Mouse (Mus musculus): Measurements from ENCODE around the gene Bpgm.

The Bpgm gene

DNA sequence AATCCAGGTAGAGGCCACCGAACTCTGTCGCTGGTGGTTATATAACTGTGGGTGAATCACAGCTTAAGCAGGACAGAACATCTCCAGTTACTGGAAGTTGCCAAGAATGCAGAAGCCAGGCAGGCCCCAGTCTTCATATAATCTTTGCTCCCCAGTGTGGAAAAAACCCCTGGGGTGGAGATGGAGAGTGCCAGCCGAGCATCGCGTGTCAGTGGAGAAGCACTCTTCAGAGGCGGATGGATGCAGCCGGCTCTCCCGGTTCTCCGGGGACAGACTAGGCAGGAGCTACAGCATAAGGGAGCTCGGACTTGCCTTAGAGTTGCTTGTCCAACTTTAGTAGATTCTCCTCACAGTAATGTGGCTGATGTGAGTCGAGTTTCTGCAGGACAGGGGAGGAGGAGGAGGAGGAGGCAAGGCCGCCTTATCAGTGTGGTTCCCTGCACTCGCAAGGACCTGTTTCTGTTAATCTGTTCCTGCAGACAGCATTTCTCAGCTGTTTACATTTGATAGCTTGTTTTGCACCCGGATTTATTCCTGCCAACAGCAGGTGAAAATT is 10.1 kb downstream of the Bpgm start:
- DNase-seq = no peak

- DNase-seq = no peak
These were observed 17.5 kb downstream of the Bpgm start for GRCm38 (mm10) chr6:34493327-34494095.

DNA sequence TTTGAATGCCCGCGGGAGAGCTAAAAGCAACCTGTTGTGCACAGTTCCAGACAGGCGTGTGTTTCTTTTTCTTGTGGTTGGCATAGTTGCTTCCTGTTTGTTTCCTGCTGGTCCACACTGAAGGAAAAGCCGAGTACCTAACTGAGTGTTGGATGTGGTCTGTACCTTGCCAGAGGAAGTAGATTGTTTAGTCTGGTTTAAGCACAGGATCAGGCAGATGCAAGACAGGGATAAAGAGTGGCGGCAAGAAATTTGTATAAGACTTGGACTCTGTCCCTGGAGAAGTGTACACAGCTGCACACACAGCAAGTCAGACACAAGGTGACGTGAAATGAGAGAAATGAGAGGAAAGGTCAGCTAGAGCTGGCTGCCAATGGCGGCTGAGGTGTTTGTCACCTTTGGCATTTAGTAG is 19.1 kb downstream of the Bpgm start:
- no peak for DNase-seq

GRCm38 (mm10) chr6:34497991-34498625 is 22.1 kb downstream of the Bpgm start:
- DNase-seq = no peak

DNA sequence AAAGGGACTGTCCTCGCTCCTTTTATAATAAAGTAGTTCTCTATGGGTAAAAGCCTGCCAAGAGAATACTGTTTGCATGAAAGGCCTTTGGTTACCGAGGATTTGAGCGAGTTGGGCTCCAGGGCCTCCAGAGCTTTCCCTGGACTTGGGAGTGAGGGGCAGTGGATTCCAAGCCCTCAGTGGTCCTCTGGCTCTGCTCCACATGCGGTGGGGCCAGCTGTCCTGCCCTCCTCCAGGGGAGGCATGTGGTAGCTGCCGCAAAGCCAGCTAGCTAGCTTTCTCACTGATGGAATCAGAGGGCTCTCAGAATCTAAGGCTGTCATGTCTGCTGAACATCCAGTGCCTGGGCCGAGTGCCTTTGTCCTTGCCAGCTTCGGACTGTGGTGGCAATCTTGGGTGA is 26.3 kb downstream of the Bpgm start:
- peak; percentile 51 to 68 for DNase-seq

GRCm38 (mm10) chr6:34505957-34506356 is 29.9 kb downstream of the Bpgm start:
- no peak for DNase-seq

GRCm38 (mm10) chr6:34507581-34507980 is 31.6 kb downstream of the Bpgm start:
- no peak for DNase-seq

- no peak for DNase-seq
These were observed 32.0 kb downstream of the Bpgm start for GRCm38 (mm10) chr6:34508016-34508415.

- DNase-seq = no peak
These were observed 34.3 kb downstream of the Bpgm start for GRCm38 (mm10) chr6:34510277-34510676.

- DNase-seq = peak; percentile 42 to 69
These were observed 35.4 kb downstream of the Bpgm start for GRCm38 (mm10) chr6:34511410-34511809.

GRCm38 (mm10) chr6:34512741-34513140 is 36.7 kb downstream of the Bpgm start:
- DNase-seq = no peak

GRCm38 (mm10) chr6:34514655-34515054 is 38.6 kb downstream of the Bpgm start:
- DNase-seq = peak; percentile 23 to 27

- DNase-seq = peak; percentile 16 to 17
These were observed 39.2 kb downstream of the Bpgm start for GRCm38 (mm10) chr6:34515098-34515782.

- DNase-seq = no peak
These were observed 39.7 kb downstream of the Bpgm start for GRCm38 (mm10) chr6:34515783-34516099.

GRCm38 (mm10) chr6:34517750-34518149 is 41.7 kb downstream of the Bpgm start:
- DNase-seq = no peak

DNA sequence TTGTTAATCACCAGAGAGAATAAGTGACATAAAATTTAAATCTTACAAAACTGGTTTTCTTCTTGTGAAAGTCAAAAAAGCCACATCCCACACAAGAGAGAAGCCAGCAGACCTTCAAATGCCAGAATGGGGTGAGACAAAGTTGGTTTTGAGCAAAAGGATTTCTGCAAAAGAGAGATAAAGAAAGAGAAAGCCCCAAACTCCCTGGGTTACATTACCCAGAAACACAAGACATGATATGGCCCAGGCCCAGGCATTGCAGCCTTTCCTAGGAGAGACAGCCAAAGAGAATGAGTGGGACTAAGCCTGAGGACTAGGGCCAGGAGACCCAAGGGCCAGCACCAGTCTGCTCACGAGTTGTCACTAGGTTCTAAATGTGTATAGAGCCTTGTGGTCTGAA is 43.1 kb downstream of the Bpgm start:
- DNase-seq = no peak

GRCm38 (mm10) chr6:34520491-34520890 is 44.5 kb downstream of the Bpgm start:
- DNase-seq = no peak

GRCm38 (mm10) chr6:34520912-34521311 is 44.9 kb downstream of the Bpgm start:
- DNase-seq = no peak

DNA sequence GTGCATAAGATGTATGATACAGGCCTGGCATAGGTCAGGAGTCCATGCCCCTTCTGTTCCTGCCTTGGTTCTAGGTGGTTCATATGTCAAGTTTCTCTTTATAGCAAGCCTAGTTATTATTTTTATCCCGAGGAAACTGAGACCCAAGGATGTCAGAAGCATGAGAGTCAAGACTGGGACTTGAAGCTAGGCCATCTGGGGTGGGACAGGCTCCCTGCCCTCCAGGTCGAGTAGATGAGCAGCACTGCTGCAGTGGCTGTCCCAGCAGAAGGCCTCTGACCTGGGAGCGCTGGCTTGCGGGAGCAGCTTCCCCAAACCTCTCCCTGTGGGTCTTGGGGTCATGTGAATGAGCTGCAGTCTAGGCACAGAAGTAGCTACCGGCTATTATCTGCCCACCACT is 47.5 kb downstream of the Bpgm start:
- no peak for DNase-seq

DNA sequence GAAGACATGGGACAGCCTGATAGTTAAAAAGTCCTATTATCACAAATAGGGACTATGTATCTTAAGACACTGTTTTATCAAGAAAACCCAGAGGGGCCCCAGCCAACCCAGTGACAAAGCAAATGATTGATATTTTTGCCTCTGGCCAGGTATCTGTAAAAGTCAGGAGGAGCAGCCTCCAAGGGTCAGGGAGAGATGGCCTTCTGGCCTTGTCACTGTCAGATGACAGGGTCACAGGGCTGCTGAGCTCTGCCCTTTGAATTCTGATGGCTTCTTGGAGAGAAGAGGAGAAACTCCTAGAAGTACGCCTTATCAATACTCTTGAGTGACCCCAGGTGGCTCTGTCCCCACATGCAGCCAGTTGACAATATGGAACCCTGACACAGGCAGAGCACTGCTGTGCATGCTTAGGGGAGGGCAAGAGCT is 49.5 kb downstream of the Bpgm start:
- DNase-seq = no peak

DNA sequence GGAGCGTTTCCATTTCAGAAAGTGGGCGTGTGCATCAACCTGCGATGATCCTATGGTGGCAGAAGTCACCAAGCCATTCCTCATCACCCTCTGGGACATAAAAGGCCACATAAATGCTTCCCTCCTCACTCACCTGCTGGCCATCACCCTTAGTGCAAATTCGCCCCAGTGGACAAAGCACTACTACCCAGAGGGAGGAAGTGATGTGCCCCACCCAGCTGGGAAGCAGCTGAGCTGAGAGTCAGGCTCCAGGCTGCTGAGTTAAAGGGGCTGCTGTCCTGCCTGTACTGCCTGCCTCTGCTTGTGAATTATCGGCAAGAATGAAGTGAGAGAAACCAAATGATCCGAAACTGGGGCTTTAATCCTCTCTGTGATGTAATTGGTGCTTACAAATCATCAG is 49.9 kb downstream of the Bpgm start:
- DNase-seq = no peak

DNA sequence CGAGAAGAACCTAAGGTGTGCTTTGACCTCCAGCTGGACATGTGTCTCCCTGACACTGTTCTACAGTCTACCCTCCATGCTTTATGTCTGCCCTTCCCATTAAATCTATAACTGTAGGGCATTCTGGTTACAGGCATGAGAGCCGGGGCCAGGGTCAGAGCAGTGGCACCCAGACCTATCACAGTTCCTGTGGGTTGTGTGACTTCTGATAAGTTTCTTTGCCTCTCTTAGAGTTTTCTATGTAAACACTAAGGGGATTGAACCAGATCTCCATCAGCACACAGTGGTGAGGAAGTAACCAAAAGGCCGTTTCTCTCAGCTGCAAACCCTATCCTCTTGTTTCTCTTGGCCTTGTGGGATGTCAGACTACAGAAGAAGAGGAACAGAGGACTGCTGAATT is 50.4 kb downstream of the Bpgm start:
- no peak for DNase-seq

DNA sequence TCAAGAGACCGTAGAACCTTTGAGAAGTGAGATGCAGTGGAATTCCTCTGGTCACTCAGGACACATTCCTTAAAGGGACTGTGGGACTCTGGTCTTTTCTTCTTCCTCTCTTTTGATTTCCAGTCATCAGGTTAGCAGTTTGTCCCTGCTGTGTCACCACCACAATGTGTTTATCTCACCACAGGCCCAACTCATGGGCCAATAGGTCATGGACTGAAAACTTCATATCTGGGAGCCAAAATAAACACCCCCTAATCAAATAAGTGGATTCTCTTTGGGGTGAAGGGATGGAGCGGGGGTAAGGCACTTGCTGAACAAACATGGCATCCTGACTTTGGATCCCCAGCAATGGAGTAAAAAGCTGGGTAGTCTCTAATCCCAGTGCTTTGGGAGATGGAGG is 52.1 kb downstream of the Bpgm start:
- DNase-seq = no peak

DNA sequence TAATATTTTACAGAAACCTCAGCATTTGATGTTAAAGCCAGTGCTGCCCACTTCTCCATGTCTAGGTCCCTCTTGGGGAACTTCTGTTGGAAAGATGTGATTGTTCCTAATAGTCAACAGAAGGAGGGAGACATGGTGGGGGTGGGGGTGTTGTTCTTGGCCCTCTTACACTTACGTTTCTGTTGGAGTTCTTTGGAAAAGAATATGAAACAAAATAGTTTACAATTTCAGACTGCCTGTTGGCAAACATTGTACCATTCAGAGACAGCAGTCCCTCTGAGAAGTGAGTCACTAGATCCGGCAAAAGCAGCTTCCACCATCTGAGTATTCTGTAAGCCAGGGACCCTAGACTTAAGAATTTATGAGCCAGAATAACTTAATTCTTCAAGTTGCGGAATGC is 54.0 kb downstream of the Bpgm start:
- no peak for DNase-seq

Measured in cerebellum, postnatal 10 days (tissue).